Mouse (Mus musculus) limb, embryonic 15.5 days (tissue): ENCODE results near the gene Exoc3l. TPM values are rescaled to one million over a fixed set of nuclear protein-coding genes. Genes with fewer than 3 reads are reported as not detected.
A peak's percentile ranks its signal among the peaks of the same experiment; 100 is the strongest.

Experiments used
- ATAC-seq: fragments of 200-750 bp; cut with Nextera tagmentation; 2 replicates; pipeline ENCODE4 v1.8.0; 2017; ENCODE audit warnings: low read depth, moderate TSS enrichment; ENCODE audit not compliant: insufficient number of reproducible peaks, low FRiP score, low TSS enrichment
- H3K27ac ChIP-seq: fragments of 300-500 bp; sonication (generic); 2 replicates; pipeline ENCODE4 v1.5.1; 2015; ENCODE audit warnings: moderate library complexity, mild to moderate bottlenecking, inconsistent platforms
- H3K27me3 ChIP-seq: fragments of 300-500 bp; sonication (generic); 2 replicates; pipeline ENCODE4 v1.6.1; 2015; ENCODE audit warnings: inconsistent platforms
- H3K36me3 ChIP-seq: fragments of 300-500 bp; sonication (generic); 2 replicates; pipeline ENCODE4 v1.6.1; 2015; ENCODE audit warnings: inconsistent platforms
- H3K4me1 ChIP-seq: fragments of 300-500 bp; sonication (generic); 2 replicates; pipeline ENCODE4 v1.6.1; 2015; ENCODE audit warnings: inconsistent platforms
- H3K4me2 ChIP-seq: fragments of 300-500 bp; sonication (generic); 2 replicates; pipeline ENCODE4 v1.6.1; 2015; ENCODE audit warnings: mild to moderate bottlenecking, inconsistent platforms
- H3K4me3 ChIP-seq: fragments of 300-500 bp; sonication (generic); 2 replicates; pipeline ENCODE4 v1.5.1; 2015; ENCODE audit warnings: mild to moderate bottlenecking, inconsistent platforms
- H3K9ac ChIP-seq: fragments of 300-500 bp; sonication (generic); 2 replicates; pipeline ENCODE4 v1.6.1; 2015; ENCODE audit warnings: inconsistent platforms
- H3K9me3 ChIP-seq: fragments of 300-500 bp; sonication (generic); 2 replicates; pipeline ENCODE4 v1.6.1; 2016; ENCODE audit warnings: inconsistent platforms
- WGBS: fragments of 180-500 bp; shearing (Covaris S2); methylation state at CpG from one replicate; pipeline ENCODE4 v1.1.7; 2015; 5-methylcytosine and 5-hydroxymethylcytosine counted together
- polyA plus RNA-seq: library from polyadenylated mRNA; unstranded; fragments of >200 nt; fragmentation: Nextera tagmentation; extraction: Ambion mirVana; gene quantifications from 2 replicates; pipeline ENCODE4 v1.2.1, GENCODE M21; 2015

Exoc3l gene
- 9.0 and 10.6 TPM in 2 replicates for polyA plus RNA-seq

GRCm38 (mm10) chr8:105295895-105296573, at the start of gene Exoc3l:
TSS of gene Exoc3l (minus strand) at chr8:105296101.
- Histone ChIP-seq H3K36me3 (peaks cover 16% of the 10 kb centered on the region), H3K27me3 (peaks cover 8% of the 10 kb centered on the region; the same call in 1 of the 2 replicates), H3K27ac (no peak within 1 kb of the TSS), H3K4me2 (peak within 1 kb of the TSS; percentile 84), H3K4me3 (peak within 1 kb of the TSS; percentile 96; the same call in 1 of the 2 replicates), H3K9ac (no peak within 1 kb of the TSS), H3K9me3 (no peaks in the 10 kb centered on the region), H3K4me1 (peaks cover 23% of the 10 kb centered on the region)
- WGBS = 58% methylated on average over 11 of the region's 11 CpGs
- no peak for ATAC-seq

GRCm38 (mm10) chr8:105345061-105345975, 49.4 kb upstream of the Exoc3l start:
- no peak overlapping the region for H3K9ac ChIP-seq
- no peak overlapping the region for H3K4me3 ChIP-seq
- no peaks in the 10 kb centered on the region for H3K27me3 ChIP-seq
- WGBS = 51% methylated on average over 7 of the region's 7 CpGs
- H3K4me1 ChIP-seq = peaks cover 54% of the 10 kb centered on the region
- peak overlapping the region; percentile 22 for H3K27ac ChIP-seq
- H3K9me3 ChIP-seq = no peaks in the 10 kb centered on the region
- ATAC-seq = no peak
- H3K4me2 ChIP-seq = no peak overlapping the region
- no peaks in the 10 kb centered on the region for H3K36me3 ChIP-seq

DNA sequence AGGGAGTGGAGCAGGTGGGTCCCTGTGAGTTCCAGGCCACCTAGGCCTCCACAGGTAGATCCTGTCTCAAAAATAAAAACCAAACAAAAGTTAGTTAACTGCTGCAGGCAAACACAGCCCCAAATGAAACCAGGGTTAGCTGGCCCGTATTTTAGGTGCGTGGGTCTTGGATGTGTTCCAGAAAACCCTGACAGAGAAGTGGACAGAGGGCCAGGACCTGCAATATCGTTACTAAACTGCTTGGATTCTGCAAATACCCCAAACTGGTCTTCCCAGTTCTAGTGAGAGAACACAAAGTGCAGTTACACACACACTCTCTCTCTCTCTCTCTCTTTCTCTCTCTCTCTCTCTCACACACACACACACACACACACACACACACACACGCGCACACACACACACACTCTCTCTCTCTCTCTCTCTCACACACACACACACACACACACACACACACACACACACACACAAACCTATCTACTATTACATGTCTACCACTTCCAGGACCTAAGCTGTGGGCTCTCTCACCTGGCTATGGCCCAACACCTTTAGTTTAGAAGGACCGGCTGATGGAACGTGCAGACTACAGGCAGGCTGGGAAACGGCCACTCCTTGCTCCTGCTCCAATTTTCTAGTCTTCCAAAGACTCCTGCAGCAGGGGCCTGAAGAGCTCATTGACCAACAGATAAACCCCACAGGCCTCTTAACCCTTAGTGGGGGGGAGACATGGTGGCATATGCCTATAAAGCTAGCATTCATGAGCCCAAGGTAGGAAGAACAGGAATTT, 48.1 kb upstream of the Exoc3l start:
- no peaks in the 10 kb centered on the region for H3K27me3 ChIP-seq
- ATAC-seq = no peak
- H3K4me1 ChIP-seq = peaks cover 47% of the 10 kb centered on the region
- no peak overlapping the region for H3K4me2 ChIP-seq
- H3K9me3 ChIP-seq = no peaks in the 10 kb centered on the region
- H3K9ac ChIP-seq = no peak overlapping the region
- 67% methylated on average over 8 of the region's 8 CpGs for WGBS
- no peak overlapping the region; the same call in 1 of the 2 replicates for H3K27ac ChIP-seq
- no peak overlapping the region for H3K4me3 ChIP-seq
- H3K36me3 ChIP-seq = no peaks in the 10 kb centered on the region

GRCm38 (mm10) chr8:105342768-105343167, 46.9 kb upstream of the Exoc3l start:
- WGBS = 85% methylated on average over 4 of the region's 4 CpGs
- Histone ChIP-seq H3K4me2 (no peak overlapping the region), H3K27ac (no peak overlapping the region), H3K9me3 (no peaks in the 10 kb centered on the region), H3K9ac (no peak overlapping the region), H3K4me1 (peaks cover 45% of the 10 kb centered on the region), H3K4me3 (no peak overlapping the region), H3K36me3 (peaks cover 7% of the 10 kb centered on the region), H3K27me3 (no peaks in the 10 kb centered on the region)
- ATAC-seq = no peak

GRCm38 (mm10) chr8:105341399-105341798, 45.5 kb upstream of the Exoc3l start:
- Histone ChIP-seq H3K4me2 (no peak overlapping the region), H3K27me3 (no peaks in the 10 kb centered on the region), H3K9ac (no peak overlapping the region), H3K4me3 (no peak overlapping the region), H3K9me3 (no peaks in the 10 kb centered on the region), H3K4me1 (peaks cover 36% of the 10 kb centered on the region), H3K27ac (no peak overlapping the region; the same call in 1 of the 2 replicates), H3K36me3 (peaks cover 19% of the 10 kb centered on the region)
- ATAC-seq = no peak
- WGBS = 41% methylated on average over 8 of the region's 8 CpGs

DNA sequence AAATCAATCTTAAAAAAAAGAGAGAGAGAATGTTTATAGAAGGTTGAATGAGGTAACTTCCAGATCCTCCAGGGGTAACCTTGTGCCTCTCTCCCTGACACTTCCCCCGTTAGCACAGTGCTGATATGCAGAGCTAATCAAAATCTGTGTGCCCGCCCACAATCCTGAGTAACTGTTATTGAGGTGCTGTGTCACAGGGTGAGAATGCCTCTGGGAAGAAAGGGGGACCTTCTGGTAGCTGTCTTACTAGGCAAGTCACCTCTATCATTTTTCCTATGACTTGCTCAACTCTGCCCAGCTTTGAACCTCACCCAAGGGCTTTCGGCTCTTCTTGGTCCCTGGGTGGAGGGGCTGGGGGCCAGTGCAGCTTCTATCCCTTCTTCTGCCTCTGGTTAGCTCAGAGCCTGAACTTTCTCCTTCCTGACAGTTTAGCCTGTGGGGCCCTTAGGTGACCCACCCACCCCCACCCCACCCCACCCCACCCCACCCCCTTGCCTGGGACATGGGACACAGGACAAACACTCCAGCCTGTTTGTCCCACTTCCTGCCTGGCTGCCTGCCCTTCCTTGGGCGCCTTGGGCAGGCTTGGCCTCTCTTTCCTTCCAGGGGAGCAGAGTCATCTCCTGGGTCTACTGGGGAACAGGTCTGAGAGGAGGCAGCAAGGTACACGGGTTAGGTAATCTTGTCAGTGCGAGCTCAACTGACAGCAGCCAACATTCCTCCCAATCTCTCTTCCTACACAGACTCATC, 44.2 kb upstream of the Exoc3l start:
- WGBS = 74% methylated on average over 5 of the region's 6 CpGs
- Histone ChIP-seq H3K9ac (no peak overlapping the region), H3K4me2 (no peak overlapping the region), H3K4me1 (peaks cover 25% of the 10 kb centered on the region), H3K4me3 (no peak overlapping the region), H3K9me3 (no peaks in the 10 kb centered on the region), H3K36me3 (peaks cover 32% of the 10 kb centered on the region), H3K27ac (no peak overlapping the region), H3K27me3 (no peaks in the 10 kb centered on the region)
- no peak for ATAC-seq

DNA sequence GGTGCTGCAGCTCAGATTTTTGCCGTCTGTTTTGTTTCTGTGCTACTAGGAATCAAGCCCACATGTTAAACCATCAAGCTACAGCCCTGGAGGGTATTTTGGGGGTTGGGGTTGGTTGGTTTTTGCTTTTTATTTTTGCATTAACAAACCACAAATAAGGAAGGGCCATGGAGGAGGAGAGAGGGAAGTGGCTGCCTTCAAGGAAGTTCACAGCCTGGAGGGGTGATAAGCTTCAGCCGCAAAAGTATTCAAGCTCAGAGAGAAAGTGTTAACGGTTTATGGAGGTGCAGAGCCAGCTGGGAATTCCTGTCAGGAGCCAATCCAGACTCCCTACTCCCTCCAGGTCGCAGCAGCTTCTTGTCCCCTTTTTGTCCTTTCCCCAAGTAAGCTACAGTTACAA, 43.1 kb upstream of the Exoc3l start:
- H3K9ac ChIP-seq = no peak overlapping the region
- WGBS = 13% methylated on average over 4 of the region's 4 CpGs
- H3K36me3 ChIP-seq = peaks cover 42% of the 10 kb centered on the region
- H3K27ac ChIP-seq = no peak overlapping the region
- H3K4me3 ChIP-seq = no peak overlapping the region
- ATAC-seq = no peak
- H3K4me2 ChIP-seq = no peak overlapping the region
- H3K9me3 ChIP-seq = no peaks in the 10 kb centered on the region
- peaks cover 19% of the 10 kb centered on the region for H3K4me1 ChIP-seq
- no peaks in the 10 kb centered on the region for H3K27me3 ChIP-seq

DNA sequence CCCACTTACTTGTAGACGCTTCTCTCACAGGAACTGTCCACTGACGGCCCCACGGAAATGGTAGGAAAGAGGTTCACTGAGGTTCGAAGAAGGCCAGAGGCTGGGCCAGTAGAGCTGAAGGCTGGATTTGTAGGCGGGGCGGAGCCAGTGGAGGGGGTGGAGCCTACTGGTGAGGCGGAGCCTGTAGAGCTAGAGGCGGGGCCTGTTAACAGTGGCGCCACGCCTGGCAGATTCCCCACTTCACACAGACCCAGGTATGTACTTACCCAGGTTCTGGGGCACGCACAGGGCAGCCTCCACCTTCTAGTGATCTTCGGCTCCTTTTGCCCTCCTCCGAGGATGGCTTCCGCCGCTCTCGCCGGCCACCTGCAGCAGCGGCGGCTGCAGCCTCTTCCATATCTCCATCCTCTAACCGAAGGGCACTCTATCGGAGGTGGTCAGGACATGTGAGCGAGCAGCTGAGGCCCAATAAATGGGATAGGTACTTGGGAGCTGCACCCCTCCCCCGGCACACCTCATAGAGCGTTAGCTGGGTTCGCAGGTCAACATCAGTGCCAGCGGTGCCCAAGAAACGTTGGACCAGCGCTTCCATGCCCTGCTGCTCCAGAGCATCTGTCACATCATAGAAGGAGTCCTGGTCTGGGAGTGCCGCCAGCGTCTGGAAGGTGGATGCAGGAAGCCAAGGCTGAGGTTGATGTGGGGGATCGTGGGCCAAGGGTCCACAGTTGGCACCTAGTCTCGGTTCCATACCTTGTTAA, 40.7 kb upstream of the Exoc3l start:
- Histone ChIP-seq H3K9me3 (no peaks in the 10 kb centered on the region), H3K27me3 (no peaks in the 10 kb centered on the region), H3K4me3 (no peak overlapping the region), H3K9ac (no peak overlapping the region), H3K27ac (no peak overlapping the region), H3K4me2 (no peak overlapping the region), H3K4me1 (peaks cover 15% of the 10 kb centered on the region), H3K36me3 (peaks cover 64% of the 10 kb centered on the region)
- WGBS = 55% methylated on average over 32 of the region's 32 CpGs
- ATAC-seq = no peak

DNA sequence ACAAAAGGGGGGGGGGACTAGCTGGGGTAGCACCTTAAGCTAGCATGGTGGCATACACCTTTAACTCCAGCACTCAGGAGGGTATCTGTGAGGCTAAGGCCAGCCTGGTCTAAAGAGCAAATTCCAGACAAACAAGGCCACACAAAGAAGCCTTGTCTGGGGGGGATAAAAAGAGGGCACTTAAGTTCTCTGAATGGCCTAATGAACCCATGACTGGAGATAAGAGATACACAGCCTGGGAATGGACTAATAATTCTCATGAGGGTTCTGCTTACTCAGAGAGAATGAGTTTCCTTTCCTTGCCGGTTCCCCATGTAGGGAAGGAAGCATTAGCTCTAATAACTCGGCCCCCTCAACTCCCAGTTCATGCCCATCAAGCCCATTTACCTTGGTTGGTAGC, 36.6 kb upstream of the Exoc3l start:
- no peak for ATAC-seq
- Histone ChIP-seq H3K9ac (no peak overlapping the region), H3K27me3 (no peaks in the 10 kb centered on the region), H3K4me1 (peaks cover 8% of the 10 kb centered on the region), H3K27ac (no peak overlapping the region), H3K4me3 (no peak overlapping the region), H3K4me2 (no peak overlapping the region), H3K36me3 (peaks cover 93% of the 10 kb centered on the region), H3K9me3 (no peaks in the 10 kb centered on the region)
- WGBS = 80% methylated on average over 2 of the region's 2 CpGs

DNA sequence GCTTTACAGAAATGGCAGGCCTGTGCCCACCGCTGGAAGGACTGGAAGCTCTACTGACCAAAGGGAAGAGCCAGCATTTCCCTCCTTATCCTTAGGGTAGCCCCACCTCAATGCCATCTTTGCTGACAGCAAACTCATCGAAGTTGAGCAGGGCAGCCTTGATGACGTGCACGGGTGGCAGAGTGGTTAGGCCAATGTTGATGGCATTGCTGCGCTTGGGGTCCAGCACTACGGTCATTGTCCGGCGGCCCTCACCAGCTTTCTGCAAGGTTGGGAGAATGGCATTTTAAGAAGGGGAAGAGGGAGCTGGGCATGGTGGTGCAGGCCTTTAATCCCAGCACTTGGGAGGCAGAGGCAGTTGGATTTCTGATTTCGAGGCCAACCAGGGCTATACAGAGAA, 36.0 kb upstream of the Exoc3l start:
- 94% methylated on average over 9 of the region's 9 CpGs for WGBS
- H3K27me3 ChIP-seq = no peaks in the 10 kb centered on the region
- H3K27ac ChIP-seq = no peak overlapping the region
- H3K9me3 ChIP-seq = no peaks in the 10 kb centered on the region
- no peak overlapping the region for H3K4me2 ChIP-seq
- no peak overlapping the region for H3K9ac ChIP-seq
- H3K36me3 ChIP-seq = peaks cover 89% of the 10 kb centered on the region
- no peak overlapping the region for H3K4me3 ChIP-seq
- peaks cover 14% of the 10 kb centered on the region for H3K4me1 ChIP-seq
- no peak for ATAC-seq
